Mouse (Mus musculus) thymus, adult 2 months (tissue): ENCODE results near the gene Slc17a5.
"Not testable (repeated sequence)": the region's sequence is repeated elsewhere in the genome, so short reads cannot be mapped to it uniquely, and the experiment has no call there.

ENCODE experiments used
- CTCF ChIP-seq: fragments of 200-500 bp; IDR thresholded peaks from 2 replicates; pipeline ENCODE4 v1.5.1; 2012; ENCODE audit warnings: mild to moderate bottlenecking, control low read depth, low read length, moderate library complexity, borderline replicate concordance; ENCODE audit not compliant: control insufficient read depth, poor library complexity, insufficient read depth; ENCODE audit errors: extremely low read depth
- POLR2A ChIP-seq: fragments of 200-500 bp; IDR thresholded peaks from 2 replicates; pipeline ENCODE4 v1.6.1; 2012; ENCODE audit warnings: mild to moderate bottlenecking, low read length, control low read depth, moderate library complexity; ENCODE audit not compliant: control insufficient read depth, poor library complexity, insufficient read depth; ENCODE audit errors: extremely low read depth

DNA sequence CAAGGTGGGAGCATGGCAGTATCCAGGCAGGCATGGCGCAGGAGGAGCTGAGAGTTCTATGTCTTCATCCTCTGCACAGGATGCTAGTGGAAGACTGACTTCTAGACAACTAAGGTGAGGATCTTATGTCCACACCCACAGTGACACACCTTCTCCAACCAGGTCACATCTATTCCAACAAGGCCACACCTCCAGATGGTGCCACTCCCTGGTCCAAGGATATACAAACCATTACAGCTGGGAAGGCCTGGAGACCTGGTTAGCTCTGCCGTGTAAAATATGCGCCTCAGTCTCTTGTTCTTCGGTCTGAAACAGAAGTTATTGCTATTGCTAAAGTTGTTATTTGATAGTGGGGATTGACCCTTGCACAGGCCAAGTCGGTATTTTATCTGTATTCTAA is 99.8 kb downstream of the Slc17a5 start:
- TF ChIP-seq CTCF, POLR2A: not testable (repeated sequence)
